Mouse (Mus musculus): ENCODE measurements around the gene Lhx6. TPM values are rescaled to one million over a fixed set of nuclear protein-coding genes. Genes with fewer than 3 reads are reported as not detected.
"Not testable (repeated sequence)": the region's sequence is repeated elsewhere in the genome, so short reads cannot be mapped to it uniquely, and the experiment has no call there.

Lhx6 gene
- polyA plus RNA-seq (2012; ENCODE audit: insufficient read depth, insufficient read length, low replicate concordance, missing spikeins), result not detected in 2 replicates

DNA sequence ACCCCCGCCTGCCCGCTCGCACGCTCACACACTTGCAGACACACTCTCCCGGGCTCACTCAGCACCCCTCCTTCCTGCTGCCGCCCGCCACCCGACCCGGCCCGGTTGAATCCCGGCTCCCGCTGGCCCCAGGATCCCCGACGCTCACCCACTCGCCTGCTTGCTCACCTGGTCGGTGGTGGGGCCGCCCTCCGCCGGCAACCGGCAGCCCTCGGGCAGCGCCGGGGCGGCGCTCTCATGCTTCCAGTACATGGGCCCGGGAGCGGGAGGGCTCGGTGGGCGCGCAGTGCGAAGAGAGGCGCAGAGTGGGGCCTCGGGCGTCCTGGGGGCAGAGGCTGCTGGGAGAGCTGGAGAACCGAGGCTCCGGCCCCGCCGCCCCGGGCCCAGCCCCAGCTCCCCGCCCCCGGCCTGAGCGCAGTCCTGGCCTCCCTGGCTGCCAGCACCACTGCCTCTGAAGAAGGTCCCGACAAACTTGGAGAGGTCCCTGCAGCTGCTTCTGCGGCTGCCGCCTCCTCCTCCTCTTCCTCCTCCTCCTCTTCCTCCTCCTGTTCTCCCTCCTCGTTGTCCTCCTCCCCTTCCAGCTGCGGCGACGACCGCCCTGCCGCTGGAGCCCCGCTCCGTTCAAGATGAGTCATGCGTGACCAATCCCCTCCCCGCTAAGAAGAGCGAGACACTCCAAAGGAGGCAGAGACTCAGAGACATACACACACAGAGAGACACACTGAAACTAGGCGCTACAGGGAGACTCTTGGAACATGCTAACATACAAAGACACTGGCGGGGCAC lies at the start of gene Lhx6:
Gene Lhx6, minus strand, starts transcription at position 453 of the 786 bp plus-strand sequence.
- TF ChIP-seq POLR2A (IDR thresholded peaks at IDR 0.05; ENCODE audit: insufficient read depth, low read depth, low read length) (no peak), CTCF (IDR thresholded peaks at IDR 0.05; ENCODE audit: insufficient read depth, low read depth, low read length) (no peak)
- peaks cover 33% of the 10 kb centered on the region for H3K4me1 ChIP-seq (ENCODE audit: control insufficient read depth, insufficient read depth, low read length)
- peak within 1 kb of the TSS; percentile 10; the same call in 1 of the 2 replicates for H3K4me3 ChIP-seq (ENCODE audit: insufficient read depth, low read depth, low read length)
- WGBS, result under 1% methylated on average over 53 of the region's 58 CpGs
- no peak within 1 kb of the TSS for H3K27ac ChIP-seq (ENCODE audit: insufficient read depth, low read depth, low read length)

DNA sequence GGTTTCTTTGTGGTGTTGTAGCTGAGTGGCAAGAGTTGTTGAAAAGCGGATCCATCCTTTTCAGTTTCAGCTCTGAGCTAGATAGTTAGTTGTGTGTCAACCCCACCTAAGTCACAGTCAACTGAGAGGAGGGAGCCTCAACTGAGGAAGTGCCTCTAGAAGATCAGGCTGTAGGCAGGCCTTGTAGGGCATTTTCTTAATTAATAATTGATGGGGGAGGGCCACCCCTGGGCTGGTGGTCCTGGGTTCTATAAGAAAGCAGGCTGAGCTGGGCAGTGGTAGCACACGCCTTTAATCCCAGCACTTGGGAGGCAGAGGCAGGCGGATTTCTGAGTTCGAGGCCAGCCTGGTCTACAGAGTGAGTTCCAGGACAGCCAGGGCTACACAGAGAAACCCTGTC lies 47.2 kb upstream of the Lhx6 start:
- WGBS, result over 99% methylated on average over 4 of the region's 4 CpGs
- not testable (repeated sequence) for H3K4me1 ChIP-seq (ENCODE audit: control insufficient read depth, insufficient read depth, low read length); H3K4me3 ChIP-seq (ENCODE audit: insufficient read depth, low read depth, low read length); H3K27ac ChIP-seq (ENCODE audit: insufficient read depth, low read depth, low read length)

GRCm38 (mm10) chr2:36148876-36149365 lies 43.7 kb upstream of the Lhx6 start:
- H3K4me3 ChIP-seq (ENCODE audit: insufficient read depth, low read depth, low read length), result no peak overlapping the region
- no peak for TF ChIP-seq POLR2A (IDR thresholded peaks at IDR 0.05; ENCODE audit: insufficient read depth, low read depth, low read length)
- TF ChIP-seq CTCF (IDR thresholded peaks at IDR 0.05; ENCODE audit: insufficient read depth, low read depth, low read length), result no peak
- no peak overlapping the region for H3K27ac ChIP-seq (ENCODE audit: insufficient read depth, low read depth, low read length)
- no peaks in the 10 kb centered on the region for H3K4me1 ChIP-seq (ENCODE audit: control insufficient read depth, insufficient read depth, low read length)
- WGBS, result 88% methylated on average over 7 of the region's 7 CpGs

DNA sequence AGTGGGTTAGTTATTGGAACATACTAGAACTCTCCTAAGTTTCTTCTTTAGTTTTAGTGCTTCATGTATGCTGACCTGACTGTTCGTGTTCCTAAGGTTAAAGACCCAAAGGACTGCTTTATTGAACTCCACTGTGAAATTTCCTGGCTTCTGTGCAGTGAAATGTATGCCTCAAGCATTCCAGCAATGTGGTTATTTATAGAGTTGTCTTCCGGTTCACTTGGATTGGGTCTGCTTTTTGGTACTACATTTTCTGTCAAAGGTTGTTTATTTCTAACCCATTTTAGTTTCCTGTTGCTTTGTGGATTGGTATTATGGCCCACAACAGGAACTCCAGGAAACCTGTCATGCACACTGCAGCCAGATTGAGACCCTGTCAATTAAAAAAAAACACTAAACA lies 33.9 kb upstream of the Lhx6 start:
- Histone ChIP-seq H3K4me1 (ENCODE audit: control insufficient read depth, insufficient read depth, low read length) (no peaks in the 10 kb centered on the region), H3K4me3 (ENCODE audit: insufficient read depth, low read depth, low read length) (no peak overlapping the region), H3K27ac (ENCODE audit: insufficient read depth, low read depth, low read length) (no peak overlapping the region)
- no peak for TF ChIP-seq POLR2A (IDR thresholded peaks at IDR 0.05; ENCODE audit: insufficient read depth, low read depth, low read length)
- TF ChIP-seq CTCF (IDR thresholded peaks at IDR 0.05; ENCODE audit: insufficient read depth, low read depth, low read length), result no peak
- whole genome bisulfite sequencing, result 70% methylated on average over 2 of the region's 2 CpGs

DNA sequence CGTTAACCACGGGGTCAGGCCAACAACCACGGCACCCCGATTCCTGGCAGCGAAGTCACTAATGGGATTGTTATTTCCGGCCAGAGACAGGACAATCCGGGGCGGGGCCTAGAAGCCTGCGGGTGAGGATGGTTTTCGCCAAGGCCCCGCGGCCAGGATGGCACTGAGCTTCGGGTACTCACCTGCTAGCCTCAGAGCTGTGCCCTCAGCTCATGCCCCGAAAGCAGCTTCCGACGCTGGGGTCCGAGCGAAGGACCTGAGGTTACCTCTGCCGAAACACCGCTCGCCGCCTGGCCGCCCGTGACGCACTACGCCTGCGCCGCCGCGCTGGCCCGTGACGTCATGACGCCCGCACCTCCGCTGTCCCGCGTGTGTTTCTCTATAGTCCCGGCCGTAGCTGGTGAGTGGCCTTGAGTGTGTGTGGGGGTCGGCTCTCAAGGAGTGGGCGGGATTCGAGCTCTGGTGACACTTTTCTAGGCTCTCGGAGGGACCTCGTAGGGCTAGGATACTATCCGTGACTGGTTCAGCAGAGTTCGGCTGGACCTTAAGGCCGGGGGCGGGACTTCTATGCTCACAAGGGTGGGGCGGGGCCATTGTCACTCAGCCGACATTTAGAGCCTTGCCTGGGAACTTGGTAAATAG lies 31.2 kb upstream of the Lhx6 start, which contains the start of the genes Mrrf and Rbm18:
Gene Mrrf, plus strand, starts transcription at position 90 of the 642 bp plus-strand sequence.
Gene Rbm18, minus strand, starts transcription at position 474 of the 642 bp plus-strand sequence.
- Histone ChIP-seq H3K27ac (ENCODE audit: insufficient read depth, low read depth, low read length) (peak within 1 kb of the TSS; percentile 61), H3K4me3 (ENCODE audit: insufficient read depth, low read depth, low read length) (peak within 1 kb of the TSS; percentile 69), H3K4me1 (ENCODE audit: control insufficient read depth, insufficient read depth, low read length) (no peaks in the 10 kb centered on the region)
- no peak for TF ChIP-seq CTCF (IDR thresholded peaks at IDR 0.05; ENCODE audit: insufficient read depth, low read depth, low read length)
- TF ChIP-seq POLR2A (IDR thresholded peaks at IDR 0.05; ENCODE audit: insufficient read depth, low read depth, low read length), result peak; percentile 87
- WGBS, result under 1% methylated on average over 50 of the region's 50 CpGs

- TF ChIP-seq POLR2A (IDR thresholded peaks at IDR 0.05; ENCODE audit: insufficient read depth, low read depth, low read length) (no peak), CTCF (IDR thresholded peaks at IDR 0.05; ENCODE audit: insufficient read depth, low read depth, low read length) (no peak)
- H3K4me1 ChIP-seq (ENCODE audit: control insufficient read depth, insufficient read depth, low read length), result no peaks in the 10 kb centered on the region
- 0% methylated on average over 4 of the region's 4 CpGs for WGBS
- peak overlapping the region; percentile 69 for H3K4me3 ChIP-seq (ENCODE audit: insufficient read depth, low read depth, low read length)
- H3K27ac ChIP-seq (ENCODE audit: insufficient read depth, low read depth, low read length), result peak overlapping the region; percentile 61; the same call in 1 of the 2 replicates
These were observed 30.7 kb upstream of the Lhx6 start for GRCm38 (mm10) chr2:36135887-36136286.

- no peak for TF ChIP-seq POLR2A (IDR thresholded peaks at IDR 0.05; ENCODE audit: insufficient read depth, low read depth, low read length)
- TF ChIP-seq CTCF (IDR thresholded peaks at IDR 0.05; ENCODE audit: insufficient read depth, low read depth, low read length), result no peak
- Histone ChIP-seq H3K4me1 (ENCODE audit: control insufficient read depth, insufficient read depth, low read length) (no peaks in the 10 kb centered on the region), H3K4me3 (ENCODE audit: insufficient read depth, low read depth, low read length) (no peak overlapping the region), H3K27ac (ENCODE audit: insufficient read depth, low read depth, low read length) (no peak overlapping the region)
- 72% methylated on average over 3 of the region's 3 CpGs for WGBS
These were observed 23.8 kb upstream of the Lhx6 start for GRCm38 (mm10) chr2:36129051-36129450.

- no peaks in the 10 kb centered on the region for H3K4me1 ChIP-seq (ENCODE audit: control insufficient read depth, insufficient read depth, low read length)
- H3K27ac ChIP-seq (ENCODE audit: insufficient read depth, low read depth, low read length), result no peak overlapping the region
- WGBS, result 79% methylated on average over 4 of the region's 4 CpGs
- no peak for TF ChIP-seq POLR2A (IDR thresholded peaks at IDR 0.05; ENCODE audit: insufficient read depth, low read depth, low read length)
- no peak for TF ChIP-seq CTCF (IDR thresholded peaks at IDR 0.05; ENCODE audit: insufficient read depth, low read depth, low read length)
- no peak overlapping the region for H3K4me3 ChIP-seq (ENCODE audit: insufficient read depth, low read depth, low read length)
These were observed 22.8 kb upstream of the Lhx6 start for GRCm38 (mm10) chr2:36127973-36128372.
